Mouse (Mus musculus) hematopoietic stem cell, adult 5-6 weeks (primary cell): ENCODE results near the gene Xpnpep1. TPM values are rescaled to one million over a fixed set of nuclear protein-coding genes. Genes with fewer than 3 reads are reported as not detected.

Experiments
- ATAC-seq, 2 experiments: fragments of 125-278 bp in 1 of 2; replicated peaks in 1 of 2; 2 replicates each; pipeline ENCODE4 v1.8.0; 2016 to 2017; ENCODE audit warnings: inconsistent platforms in 2 of 2, mild to moderate bottlenecking in 2 of 2, moderate number of reproducible peaks in 2 of 2, low read depth in 1 of 2, moderate TSS enrichment in 1 of 2; ENCODE audit not compliant: low FRiP score in 2 of 2, poor library complexity in 2 of 2, severe bottlenecking in 2 of 2, insufficient read depth in 1 of 2, low TSS enrichment in 1 of 2
- total RNA-seq: library from RNA; stranded (forward); fragments of 172-1452, 232-1000 nt; gene quantifications from 2 replicates; pipeline ENCODE4 v1.2.3, GENCODE M21; 2017

Gene Xpnpep1
- total RNA-seq, 1 experiment from 2014 or later, result 51.9 TPM

GRCm38 (mm10) chr19:53043423-53044125 is 3.6 kb upstream of the Xpnpep1 start:
- ATAC-seq, result no peak

GRCm38 (mm10) chr19:53041570-53041969 is 1.6 kb upstream of the Xpnpep1 start:
- no peak for ATAC-seq

- ATAC-seq, result no peak
Measured at GRCm38 (mm10) chr19:53041133-53041510, 1.1 kb upstream of the Xpnpep1 start.

GRCm38 (mm10) chr19:53039090-53039489 is 924 bp downstream of the Xpnpep1 start:
- ATAC-seq, result 0 out of 4 replicates have a peak, but pooled peaks of 1 of the 2 experiments have one; percentile 0

GRCm38 (mm10) chr19:53038435-53038938 is 1.5 kb downstream of the Xpnpep1 start:
- peak; percentile 94 to 96 for ATAC-seq

- ATAC-seq, result peak in 1 of 2 experiments; percentile 1; a peak in 1 of 4 replicates
Measured at GRCm38 (mm10) chr19:53037925-53038419, 2.0 kb downstream of the Xpnpep1 start.

GRCm38 (mm10) chr19:53033159-53033943 is 6.7 kb downstream of the Xpnpep1 start:
- ATAC-seq, result no peak

- no peak for ATAC-seq
Measured at GRCm38 (mm10) chr19:53032647-53033046, 7.4 kb downstream of the Xpnpep1 start.

GRCm38 (mm10) chr19:53031957-53032371 is 8.1 kb downstream of the Xpnpep1 start:
- peak in 1 of 2 experiments; percentile 35; a peak in 1 of 4 replicates for ATAC-seq

GRCm38 (mm10) chr19:53030279-53030678 is 9.7 kb downstream of the Xpnpep1 start:
- ATAC-seq, result no peak

- no peak for ATAC-seq
Measured at GRCm38 (mm10) chr19:53029686-53030085, 10.3 kb downstream of the Xpnpep1 start.

GRCm38 (mm10) chr19:53029045-53029444 is 11.0 kb downstream of the Xpnpep1 start:
- no peak for ATAC-seq

GRCm38 (mm10) chr19:53028216-53028615 is 11.8 kb downstream of the Xpnpep1 start:
- ATAC-seq, result no peak

- no peak for ATAC-seq
Measured at GRCm38 (mm10) chr19:53023189-53023588, 16.8 kb downstream of the Xpnpep1 start.

GRCm38 (mm10) chr19:53022037-53022614 is 17.9 kb downstream of the Xpnpep1 start:
- no peak for ATAC-seq

GRCm38 (mm10) chr19:53021537-53021936 is 18.5 kb downstream of the Xpnpep1 start:
- no peak for ATAC-seq

- peak; percentile 60 to 68; a peak in 3 of 4 replicates for ATAC-seq
Measured at GRCm38 (mm10) chr19:53019716-53020463, 20.1 kb downstream of the Xpnpep1 start.
